Mouse (Mus musculus) cerebellum, adult 11 months (tissue): Measurements from ENCODE around the gene Fcrla.
"Not testable (repeated sequence)": the region's sequence is repeated elsewhere in the genome, so short reads cannot be mapped to it uniquely, and the experiment has no call there.

Source experiments
- DNase-seq: peaks from one replicate; pipeline ENCODE4 v3.0.0; 2022

Gene Fcrla

GRCm38 (mm10) chr1:170927378-170927777 is at the start of gene Fcrla:
Gene Fcrla (minus strand): TSS chr1:170927583.
- DNase-seq, result no peak

- DNase-seq, result no peak
These were observed 49.1 kb upstream of the Fcrla start, which contains the start of gene Fcgr2b for GRCm38 (mm10) chr1:170976447-170976846. Gene Fcgr2b (minus strand): TSS chr1:170976547.

GRCm38 (mm10) chr1:170975751-170976161 is 48.4 kb upstream of the Fcrla start:
- DNase-seq, result no peak

GRCm38 (mm10) chr1:170975350-170975749 is 48.0 kb upstream of the Fcrla start:
- not testable (repeated sequence) for DNase-seq

DNA sequence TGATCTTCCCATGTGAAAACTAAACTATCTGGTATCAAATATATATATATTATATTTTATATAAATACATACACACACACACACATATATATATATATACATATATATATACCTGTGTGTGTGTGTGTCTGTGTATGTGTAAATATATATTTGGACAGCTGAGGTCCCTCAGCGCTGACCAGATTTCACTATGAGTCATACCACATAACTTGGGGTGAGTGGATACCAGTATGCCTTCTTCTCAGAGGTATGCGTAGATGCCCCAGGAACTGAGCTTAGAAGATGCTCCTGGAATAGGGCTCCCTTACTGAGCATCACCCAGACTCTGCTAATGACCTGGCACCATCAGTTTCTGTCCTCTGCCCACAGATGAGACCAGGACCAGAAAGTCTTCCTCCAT is 47.4 kb upstream of the Fcrla start:
- no peak for DNase-seq

DNA sequence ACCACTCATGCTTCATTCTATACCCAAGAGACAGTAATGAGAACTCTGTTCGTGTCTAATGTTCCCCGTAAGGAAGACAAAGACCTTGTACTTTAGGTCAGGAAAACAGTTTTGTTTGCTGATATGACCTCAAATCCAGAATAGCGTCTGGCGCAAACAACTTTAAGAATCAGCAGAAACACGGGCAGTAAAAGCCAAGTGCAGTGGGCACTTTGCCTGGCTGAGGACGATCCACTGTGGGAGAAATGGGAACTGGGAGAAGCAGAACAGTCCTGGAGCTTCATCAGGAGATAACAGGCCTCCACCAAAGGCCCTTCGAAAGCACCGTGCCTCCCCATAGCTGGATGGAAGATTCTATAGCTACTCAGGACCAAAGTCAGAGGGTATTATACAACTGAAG is 46.8 kb upstream of the Fcrla start:
- no peak for DNase-seq

DNA sequence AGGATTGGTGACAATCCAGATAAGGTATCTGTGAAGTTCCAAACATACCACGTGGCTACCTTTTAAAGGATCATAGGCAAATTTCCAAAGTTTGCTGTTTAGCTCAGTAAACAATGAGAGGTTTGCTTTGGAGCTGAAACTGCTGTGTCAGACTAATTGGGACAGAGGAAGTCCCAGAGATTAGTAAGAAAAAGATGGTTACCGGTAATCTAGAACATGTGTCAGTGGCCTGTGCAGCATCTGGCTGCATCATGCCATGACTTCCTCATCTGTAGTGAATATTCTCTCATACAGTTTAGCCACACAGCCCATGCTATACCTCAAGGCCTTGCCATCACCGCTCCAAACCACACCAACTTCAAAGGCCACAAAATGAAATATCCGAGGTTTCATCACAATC is 45.6 kb upstream of the Fcrla start:
- no peak for DNase-seq

GRCm38 (mm10) chr1:170972494-170972893 is 45.1 kb upstream of the Fcrla start:
- no peak for DNase-seq

DNA sequence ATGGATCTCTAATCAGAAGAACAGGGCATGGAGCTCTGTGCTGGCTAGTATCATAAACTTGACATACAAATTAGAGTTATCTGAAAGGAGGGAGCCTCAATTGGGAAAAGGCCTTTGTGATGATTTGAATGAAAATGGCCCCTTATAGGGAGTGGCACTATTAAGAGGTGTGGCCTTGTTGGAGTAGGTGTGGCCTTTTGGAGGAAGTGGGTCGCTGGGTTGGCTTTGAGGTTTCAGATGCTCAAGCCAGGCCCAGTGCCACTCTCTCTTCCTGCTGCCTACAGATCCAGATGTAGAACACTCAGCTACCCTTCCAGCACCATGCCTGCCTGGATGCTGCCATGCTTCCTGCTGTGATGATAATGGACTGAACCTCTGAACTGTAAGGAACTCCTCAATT is 41.2 kb upstream of the Fcrla start:
- no peak for DNase-seq

DNA sequence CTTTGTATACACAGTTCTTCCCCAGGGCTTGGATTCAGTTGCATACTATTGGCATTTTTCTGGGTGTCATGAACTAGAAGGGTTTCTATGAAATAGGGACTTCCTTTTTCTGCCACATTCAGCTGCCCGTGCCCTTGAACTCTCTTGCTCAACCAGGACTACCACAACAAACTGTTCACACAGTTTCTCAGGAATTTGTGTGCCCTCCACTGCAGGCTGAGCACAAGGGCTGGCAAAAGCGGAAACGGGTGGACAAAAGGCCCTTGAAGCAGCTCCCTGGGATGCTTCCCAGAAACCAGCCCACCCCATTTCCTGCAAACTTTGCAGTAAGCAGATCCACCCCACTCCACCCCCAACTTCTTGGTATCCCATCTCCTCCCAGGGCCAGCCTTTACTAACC is 40.2 kb upstream of the Fcrla start:
- no peak for DNase-seq

- DNase-seq, result no peak
These were observed 35.7 kb upstream of the Fcrla start for GRCm38 (mm10) chr1:170963087-170963486.

DNA sequence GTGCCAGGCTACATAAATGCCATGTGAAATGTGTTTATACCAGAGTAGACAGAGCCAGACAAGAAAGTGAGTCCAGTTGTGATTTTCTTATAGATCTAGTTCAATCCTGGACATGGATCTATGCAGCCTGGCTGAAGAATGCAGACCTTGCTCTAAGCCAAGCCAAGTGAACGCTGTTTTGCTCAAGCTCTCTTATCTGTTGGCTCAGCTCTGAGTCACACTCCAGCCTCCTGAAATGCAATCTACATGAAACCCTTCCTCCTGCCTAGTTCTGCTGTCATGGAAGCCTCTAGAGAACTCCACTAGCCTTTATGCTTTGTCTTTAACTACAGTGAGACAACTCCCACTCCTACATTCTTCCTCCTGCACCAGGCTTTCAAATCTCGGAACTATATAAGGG is 34.9 kb upstream of the Fcrla start:
- DNase-seq, result no peak

- DNase-seq, result no peak
These were observed 33.7 kb upstream of the Fcrla start for GRCm38 (mm10) chr1:170961101-170961500.

GRCm38 (mm10) chr1:170959791-170960190 is 32.4 kb upstream of the Fcrla start:
- no peak for DNase-seq

DNA sequence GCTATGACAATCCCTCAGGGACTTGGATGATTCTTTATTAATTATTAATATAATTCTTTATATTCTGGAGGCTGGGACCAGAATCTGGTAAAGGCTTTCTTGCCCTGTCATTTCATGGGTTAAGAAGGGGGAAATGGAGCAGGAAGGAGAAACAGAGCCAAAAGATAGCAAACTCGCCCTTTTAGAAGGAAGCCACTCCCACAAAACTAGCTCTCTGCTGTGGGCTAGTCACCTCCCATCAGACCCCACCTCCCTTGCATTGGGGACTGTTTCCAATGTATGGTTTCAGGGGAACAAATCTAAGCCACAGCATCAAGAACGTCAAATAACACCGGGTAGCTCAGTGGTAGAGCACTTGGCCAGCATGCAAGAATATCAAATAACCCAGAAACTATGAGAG is 30.8 kb upstream of the Fcrla start:
- no peak for DNase-seq

- DNase-seq, result no peak
These were observed 25.8 kb upstream of the Fcrla start for GRCm38 (mm10) chr1:170953192-170953591.

- DNase-seq, result no peak
These were observed 23.4 kb upstream of the Fcrla start for GRCm38 (mm10) chr1:170950772-170951171.

GRCm38 (mm10) chr1:170944908-170945307 is 17.5 kb upstream of the Fcrla start:
- not testable (repeated sequence) for DNase-seq

DNA sequence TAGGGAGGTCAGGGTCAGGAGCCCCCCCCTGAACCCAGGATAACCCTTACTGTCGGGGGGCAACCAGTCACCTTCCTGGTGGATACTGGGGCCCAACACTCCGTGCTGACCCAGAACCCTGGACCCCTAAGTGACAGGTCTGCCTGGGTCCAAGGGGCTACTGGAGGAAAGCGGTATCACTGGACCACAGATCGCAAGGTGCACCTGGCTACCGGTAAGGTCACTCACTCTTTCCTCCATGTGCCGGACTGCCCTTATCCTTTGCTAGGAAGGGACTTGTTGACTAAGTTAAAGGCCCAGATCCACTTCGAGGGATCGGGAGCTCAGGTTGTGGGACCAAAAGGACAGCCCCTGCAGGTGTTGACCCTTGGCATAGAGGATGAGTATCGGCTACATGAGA is 16.8 kb upstream of the Fcrla start:
- not testable (repeated sequence) for DNase-seq

DNA sequence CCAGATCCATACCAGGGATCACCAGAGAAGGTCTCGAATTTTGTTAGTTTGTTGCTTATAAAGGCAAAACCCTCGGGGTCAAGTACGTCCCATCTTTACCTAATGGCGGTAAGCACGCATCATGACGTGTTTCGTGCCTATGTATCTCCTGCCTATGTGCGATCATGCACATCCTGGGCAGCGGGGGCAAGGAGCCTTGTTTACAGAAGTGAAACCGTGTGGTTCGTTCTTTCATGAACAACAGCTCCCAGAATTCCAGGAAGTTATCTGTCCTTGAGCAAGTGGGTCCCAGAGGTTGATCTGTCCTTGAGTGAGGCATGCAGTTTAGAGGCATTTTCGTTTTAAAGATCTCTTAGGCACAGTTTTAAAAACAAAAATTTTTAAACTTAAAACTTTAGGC is 11.9 kb upstream of the Fcrla start:
- no peak for DNase-seq

DNA sequence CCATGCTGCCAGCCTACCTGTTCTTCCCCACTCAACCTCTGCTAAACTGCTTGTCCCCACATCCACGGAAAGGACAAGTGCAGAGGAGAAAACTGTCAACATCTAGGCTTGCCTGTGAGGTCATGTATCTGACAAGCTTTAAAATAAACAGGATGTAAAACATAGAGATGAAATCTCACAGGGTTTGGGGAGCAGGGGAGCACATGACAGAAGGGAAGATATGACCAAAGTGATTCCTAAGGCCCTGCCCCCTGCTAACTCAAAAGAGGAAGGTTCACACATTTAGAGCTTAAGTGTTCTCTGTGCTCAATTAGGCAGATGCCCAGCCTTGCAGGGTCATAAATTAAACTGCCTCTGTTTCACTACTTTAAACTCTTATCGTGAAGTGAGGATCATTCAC is 7.0 kb upstream of the Fcrla start:
- DNase-seq, result no peak

DNA sequence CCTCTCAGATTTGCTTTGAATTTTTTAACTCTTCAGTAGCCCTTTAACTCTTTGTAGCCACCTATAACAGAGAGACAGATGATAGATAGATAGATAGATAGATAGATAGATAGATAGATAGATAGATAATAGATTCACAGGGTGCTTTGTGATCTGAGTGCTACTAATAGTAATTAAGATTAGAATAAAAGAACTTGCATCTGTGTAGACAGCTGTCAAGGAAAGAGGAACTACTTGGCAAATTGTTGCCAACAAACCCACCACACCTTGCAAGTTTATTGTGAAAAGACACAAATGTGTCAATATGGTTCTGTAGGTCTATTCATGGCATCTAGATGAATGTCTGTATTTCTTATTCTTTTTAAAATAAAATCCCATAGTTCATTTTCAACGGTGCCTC is 6.6 kb upstream of the Fcrla start:
- DNase-seq, result no peak

GRCm38 (mm10) chr1:170933386-170933920 is 6.1 kb upstream of the Fcrla start:
- DNase-seq, result no peak

GRCm38 (mm10) chr1:170932043-170932442 is 4.7 kb upstream of the Fcrla start:
- no peak for DNase-seq

DNA sequence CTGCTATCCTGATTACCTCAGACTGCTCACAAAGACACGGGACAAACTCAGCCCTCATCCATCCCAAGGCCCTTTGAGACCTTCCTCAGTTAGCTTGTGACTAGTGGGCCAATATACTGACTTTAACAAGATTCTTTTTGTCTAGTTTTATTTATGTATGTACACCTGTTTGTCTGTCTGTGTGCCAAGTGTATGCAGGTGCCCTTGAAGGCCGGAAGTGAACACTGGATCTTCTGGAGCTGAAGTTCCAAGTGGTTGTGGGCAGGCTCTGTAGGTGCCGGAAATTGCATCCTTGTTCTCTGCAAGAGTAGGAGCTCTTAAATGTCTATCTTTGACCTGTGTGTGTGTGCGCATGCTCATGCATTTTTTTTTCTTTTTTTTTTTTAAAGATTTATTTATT is 1.9 kb upstream of the Fcrla start:
- DNase-seq, result no peak

DNA sequence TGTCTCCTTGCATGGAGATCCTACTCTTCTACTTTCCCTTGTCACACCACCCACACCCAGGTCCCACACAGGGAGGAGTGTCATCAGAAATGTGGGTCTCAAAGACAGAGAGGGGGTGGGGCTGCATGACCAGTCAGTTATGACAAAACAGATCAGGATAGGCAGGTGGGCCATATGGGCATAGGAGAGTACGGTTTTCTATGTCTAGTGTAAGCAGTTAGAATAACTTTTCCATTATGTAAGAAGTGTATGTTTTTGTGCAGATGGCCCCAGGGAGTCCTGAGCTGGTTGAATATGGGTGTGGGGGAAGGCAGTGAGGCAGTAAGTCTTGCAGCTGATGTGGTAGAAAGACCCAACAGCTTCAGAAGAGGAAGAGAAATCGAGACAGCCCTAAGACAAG is 1.1 kb upstream of the Fcrla start:
- DNase-seq, result no peak
